Mouse (Mus musculus) CH12.LX (cell line): ENCODE results near the gene Megf11. TPM values are rescaled to one million over a fixed set of nuclear protein-coding genes. Genes with fewer than 3 reads are reported as not detected.

ENCODE experiments used
- DNase-seq: peaks from one replicate; pipeline ENCODE4 v3.0.0-alpha.2; 2013; ENCODE audit errors: extremely low read depth
- H3K27ac ChIP-seq: 2 replicates; pipeline ENCODE4 v1.5.1; 2012; ENCODE audit warnings: low read depth, mild to moderate bottlenecking, control low read depth, moderate library complexity; ENCODE audit not compliant: insufficient read depth
- H3K27me3 ChIP-seq: replicated peaks from 2 replicates; pipeline ENCODE3; 2012; ENCODE audit warnings: inconsistent platforms
- H3K36me3 ChIP-seq, 2 experiments: replicated peaks in 1 of 2; 2 replicates each; pipeline versions ENCODE3 to v1.6.1; 2012; ENCODE audit warnings: inconsistent platforms in 1 of 2, low read length in 1 of 2, mild to moderate bottlenecking in 1 of 2, mixed read lengths in 1 of 2, moderate library complexity in 1 of 2; ENCODE audit not compliant: control insufficient read depth in 1 of 2, insufficient read depth in 1 of 2
- H3K4me1 ChIP-seq, 2 experiments: 2 replicates each; pipeline ENCODE4 v1.6.1; 2012; ENCODE audit warnings: inconsistent platforms in 1 of 2, moderate library complexity in 1 of 2; ENCODE audit not compliant: insufficient read depth in 2 of 2, control insufficient read depth in 1 of 2
- H3K4me2 ChIP-seq: 2 replicates; pipeline ENCODE4 v1.6.1; 2012; ENCODE audit warnings: low read depth, mild to moderate bottlenecking, control low read depth; ENCODE audit not compliant: poor library complexity, insufficient read depth, severe bottlenecking
- H3K4me3 ChIP-seq, 3 experiments: fragments of 150-350 bp in 1 of 3; sonication (generic) in 1 of 3; replicated peaks in 1 of 3; 2 replicates each; pipeline versions ENCODE3 to v1.5.1; 2011 to 2012; ENCODE audit warnings: low read depth in 2 of 3, low read length in 2 of 3, mild to moderate bottlenecking in 2 of 3, moderate library complexity in 2 of 3, control low read depth in 1 of 3, improper control_type of control experiment in 1 of 3, inconsistent platforms in 1 of 3, mixed read lengths in 1 of 3; ENCODE audit not compliant: poor library complexity in 1 of 3
- H3K79me2 ChIP-seq: replicated peaks from 2 replicates; pipeline ENCODE4 v1.6.1; 2012; ENCODE audit warnings: mild to moderate bottlenecking, moderate library complexity; ENCODE audit not compliant: control insufficient read depth, poor library complexity, insufficient read depth, severe bottlenecking; ENCODE audit errors: extremely low read depth
- H3K9ac ChIP-seq: 2 replicates; pipeline ENCODE4 v1.6.1; 2012; ENCODE audit warnings: low read depth, mild to moderate bottlenecking, control low read depth, moderate library complexity; ENCODE audit not compliant: insufficient read depth
- H3K9me3 ChIP-seq: replicated peaks from 2 replicates; pipeline ENCODE3; 2012; ENCODE audit warnings: low read length, inconsistent platforms, mixed read lengths
- E2F4 ChIP-seq: IDR thresholded peaks from 2 replicates; pipeline ENCODE4 v1.6.1; 2011; ENCODE audit warnings: low read depth, low read length, improper control_type of control experiment; ENCODE audit not compliant: insufficient replicate concordance
- EP300 ChIP-seq: IDR thresholded peaks from 2 replicates; pipeline ENCODE4 v1.6.1; 2011; ENCODE audit warnings: low read length, improper control_type of control experiment
- JUN ChIP-seq: IDR thresholded peaks from 2 replicates; pipeline ENCODE4 v1.6.1; 2011; ENCODE audit warnings: low read depth, mild to moderate bottlenecking, low read length, improper control_type of control experiment, moderate library complexity; ENCODE audit not compliant: insufficient read depth
- JUND ChIP-seq: conservative IDR thresholded peaks from 2 replicates; pipeline ENCODE4 v1.6.1; 2011; ENCODE audit warnings: low read depth, low read length, improper control_type of control experiment
- KAT2A ChIP-seq: IDR thresholded peaks from 2 replicates; pipeline ENCODE4 v1.6.1; 2012; ENCODE audit warnings: low read length, improper control_type of control experiment, inconsistent platforms; ENCODE audit not compliant: insufficient replicate concordance
- MAZ ChIP-seq: IDR thresholded peaks from 2 replicates; pipeline ENCODE4 v1.6.1; 2012; ENCODE audit warnings: low read depth, mild to moderate bottlenecking, inconsistent platforms, low read length, improper control_type of control experiment, moderate library complexity
- RAD21 ChIP-seq: IDR thresholded peaks from 2 replicates; pipeline ENCODE4 v1.6.1; 2011; ENCODE audit warnings: low read depth, mild to moderate bottlenecking, low read length, improper control_type of control experiment, moderate library complexity
- USF1 ChIP-seq: IDR thresholded peaks from 2 replicates; pipeline ENCODE4 v1.6.1; 2014; ENCODE audit warnings: low read depth, mild to moderate bottlenecking, inconsistent platforms, low read length, improper control_type of control experiment
- dilution Hi-C: fragments of 300-500 bp; cut with MboI; formaldehyde crosslinking; loops from 2 replicates; pipeline ENCODE4 v1.14.3; 2020; ENCODE audit warnings: low sequenced_read_pairs; ENCODE audit not compliant: extremely low pct_unique_long_range_greater_than_20kb, extremely low pct_ligation_motif_present
- in situ Hi-C: fragments of 300-500 bp; cut with MboI; formaldehyde crosslinking; loops from 3 replicates; pipeline ENCODE4 v1.14.3; 2019; ENCODE audit warnings: low sequenced_read_pairs, low pct_ligation_motif_present, low pct_unique_long_range_greater_than_20kb, mixed read lengths
- polyA plus RNA-seq: library from polyadenylated mRNA; unstranded; fragments of >175 nt; gene quantifications from 2 replicates; pipeline ENCODE4 v1.2.1, GENCODE M21; 2012; ENCODE audit warnings: low read depth; ENCODE audit not compliant: insufficient read length
- total RNA-seq, 2 experiments: library from RNA; depleted of rRNA; stranded (reverse); fragments of 300-350 nt in 1 of 2; fragments of >200 nt in 1 of 2; gene quantifications; 2 replicates each; pipeline ENCODE4 v1.2.3; 2012 to 2014

Gene Megf11
- total and polyA plus RNA-seq, 3 experiments: 0.04 to 0.59 TPM; not detected in 1

- no peak for DNase-seq
These were observed 307.7 kb downstream of the Megf11 start for GRCm38 (mm10) chr9:64693094-64693493.

GRCm38 (mm10) chr9:64695266-64695665, 309.8 kb downstream of the Megf11 start:
- H3K79me2 ChIP-seq: no peaks in the 10 kb centered on the region; the same call in 1 of the 2 replicates
- no peak overlapping the region for H3K27ac ChIP-seq
- no peak overlapping the region for H3K9ac ChIP-seq
- peaks cover 13 to 60% of the 10 kb centered on the region in 2 experiments for H3K4me1 ChIP-seq
- peaks cover 24 to 77% of the 10 kb centered on the region in 2 experiments for H3K36me3 ChIP-seq
- TF ChIP-seq MAZ (no peak), USF1 (no peak), E2F4 (no peak)
- DNase-seq: no peak
- H3K27me3 ChIP-seq: no peaks in the 10 kb centered on the region
- in situ Hi-C loops: no loop called here
- H3K9me3 ChIP-seq: no peaks in the 10 kb centered on the region
- H3K4me2 ChIP-seq: no peak overlapping the region
- dilution Hi-C loops: no loop called here
- H3K4me3 ChIP-seq: no peak overlapping the region

More at GRCm38 (mm10) chr9:64693094-64693493, 307.7 kb downstream of the Megf11 start:
- Histone ChIP-seq H3K4me3 (no peak overlapping the region), H3K27ac (no peak overlapping the region), H3K9ac (no peak overlapping the region), H3K36me3 (peaks cover 24 to 60% of the 10 kb centered on the region in 2 experiments), H3K4me2 (no peak overlapping the region), H3K79me2 (no peaks in the 10 kb centered on the region; the same call in 1 of the 2 replicates), H3K4me1 (peaks cover 19 to 60% of the 10 kb centered on the region in 2 experiments), H3K27me3 (no peaks in the 10 kb centered on the region), H3K9me3 (no peaks in the 10 kb centered on the region)
- dilution Hi-C loops (no loop called here), in situ Hi-C loops (loop anchor here (5.0 kb wide), 2 partner anchors 296 to 346 kb away; no protein-coding TSS in a partner anchor)
- TF ChIP-seq KAT2A (no peak), EP300 (0 out of 2 replicates have a peak, but pooled peaks have one; percentile 17)

DNA sequence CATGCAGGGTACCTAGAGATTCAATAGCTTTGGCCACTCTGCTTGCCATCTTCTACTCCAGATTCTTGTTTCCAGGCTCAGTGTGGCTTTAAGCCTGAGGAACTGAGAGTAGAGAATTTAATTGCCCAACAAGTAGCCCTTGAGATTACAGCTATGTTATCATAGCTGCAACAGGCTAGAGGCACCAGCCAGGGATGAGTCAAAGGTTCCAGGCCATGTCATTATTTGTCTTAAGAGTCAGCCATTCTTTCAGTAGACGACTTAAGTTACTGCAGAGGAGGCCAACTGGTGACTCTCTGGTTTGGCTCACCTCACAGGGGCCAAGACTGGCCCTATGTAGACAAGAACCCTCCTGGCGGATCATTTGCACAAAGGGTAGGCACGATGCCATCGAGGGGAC, 311.0 kb downstream of the Megf11 start:
- dilution Hi-C loops: no loop called here
- Histone ChIP-seq H3K27ac (no peak overlapping the region), H3K4me1 (peaks cover 16 to 65% of the 10 kb centered on the region in 2 experiments), H3K79me2 (no peaks in the 10 kb centered on the region; the same call in 1 of the 2 replicates)
- no peak for DNase-seq
- 0 out of 2 replicates have a peak, but pooled peaks have one; percentile 15 for TF ChIP-seq JUN
- 0 out of 2 replicates have a peak, but pooled peaks have one; percentile 59 for TF ChIP-seq JUND
- TF ChIP-seq RAD21: no peak
- TF ChIP-seq, all 38 proteins: peak for 2
- no peak overlapping the region for H3K9ac ChIP-seq
- H3K27me3 ChIP-seq: no peaks in the 10 kb centered on the region
- in situ Hi-C loops: no loop called here
- peaks cover 24 to 84% of the 10 kb centered on the region in 2 experiments for H3K36me3 ChIP-seq
- no peaks in the 10 kb centered on the region for H3K9me3 ChIP-seq
- H3K4me2 ChIP-seq: no peak overlapping the region
- H3K4me3 ChIP-seq: no peak overlapping the region
